Mouse (Mus musculus) gastrocnemius, adult 2 months (tissue): ENCODE data around the gene Pikfyve. TPM values are rescaled to one million over a fixed set of nuclear protein-coding genes. Genes with fewer than 3 reads are reported as not detected.

Experiments
- DNase-seq: peaks from one replicate; pipeline ENCODE4 v3.0.0; 2022
- H3K27ac ChIP-seq: fragments of 200-600 bp; 2 replicates; pipeline ENCODE4 v1.8.1; 2022; ENCODE audit warnings: mild to moderate bottlenecking
- H3K4me3 ChIP-seq: fragments of 200-600 bp; 2 replicates; pipeline ENCODE4 v1.8.1; 2022; ENCODE audit warnings: mild to moderate bottlenecking, moderate library complexity
- CTCF ChIP-seq: fragments of 200-600 bp; IDR thresholded peaks from 2 replicates; pipeline ENCODE4 v1.8.1; 2022; ENCODE audit warnings: antibody characterized with exemption, mild to moderate bottlenecking, moderate library complexity
- intact Hi-C: fragments of 180-260 bp; cut with DNase I; formaldehyde crosslinking; loops from one replicate; pipeline ENCODE4 v1.15.1; 2025
- long read RNA-seq, 2 experiments: library from polyadenylated mRNA; stranded (forward); transcript quantifications; one replicate each; pipeline ENCODE4 v2.0.0; 2021
- total RNA-seq, 2 experiments: library from RNA; stranded (reverse); gene quantifications; 2 replicates each; pipeline ENCODE4 v1.2.3; 2021

The Pikfyve gene
- 1 to 10 TPM; 7.8 to 8.6 TPM for total RNA-seq
- long read RNA-seq, experiment 1, result 0 reads
- long read RNA-seq, experiment 2, partial matches to known transcripts, result 1 of 2 reads
- long read RNA-seq, experiment 2, other reads (novel, unspliced or antisense), result 1 of 2 reads

- H3K4me3 ChIP-seq, result peak within 1 kb of the TSS; percentile 98
- DNase-seq, result peak; percentile 96
- TF ChIP-seq CTCF, result peak; percentile 37
- intact Hi-C loops, result loop anchor here (5.0 to 10.0 kb wide), 3 partner anchors 232 to 1848 kb away; partner anchors contain the start of genes Fzd5, Lancl1 and Plekhm3
- peak within 1 kb of the TSS; percentile 94 for H3K27ac ChIP-seq
These were observed at the start of gene Pikfyve, which contains the start of gene Idh1 for GRCm38 (mm10) chr1:65186287-65187073. TSS of gene Pikfyve (plus strand) at chr1:65186683. TSS of gene Idh1 (minus strand) at chr1:65186500.

GRCm38 (mm10) chr1:65137560-65137959 lies 48.9 kb upstream of the Pikfyve start:
- TF ChIP-seq CTCF, result no peak
- no peak overlapping the region for H3K4me3 ChIP-seq
- intact Hi-C loops, result no loop called here
- no peak for DNase-seq
- H3K27ac ChIP-seq, result no peak overlapping the region

GRCm38 (mm10) chr1:65144783-65145182 lies 41.7 kb upstream of the Pikfyve start:
- intact Hi-C loops, result no loop called here
- no peak for DNase-seq
- no peak for TF ChIP-seq CTCF
- no peak overlapping the region for H3K4me3 ChIP-seq
- no peak overlapping the region for H3K27ac ChIP-seq

- intact Hi-C loops, result no loop called here
- H3K4me3 ChIP-seq, result no peak overlapping the region
- no peak for DNase-seq
- TF ChIP-seq CTCF, result no peak
- no peak overlapping the region for H3K27ac ChIP-seq
These were observed 39.9 kb upstream of the Pikfyve start for GRCm38 (mm10) chr1:65146601-65147000.

GRCm38 (mm10) chr1:65147326-65147725 lies 39.2 kb upstream of the Pikfyve start:
- Histone ChIP-seq H3K27ac (no peak overlapping the region), H3K4me3 (no peak overlapping the region)
- intact Hi-C loops, result no loop called here
- DNase-seq, result no peak
- no peak for TF ChIP-seq CTCF

- intact Hi-C loops, result no loop called here
- Histone ChIP-seq H3K4me3 (no peak overlapping the region), H3K27ac (no peak overlapping the region)
- no peak for TF ChIP-seq CTCF
- no peak for DNase-seq
These were observed 38.5 kb upstream of the Pikfyve start for GRCm38 (mm10) chr1:65147971-65148370.

- DNase-seq, result no peak
- intact Hi-C loops, result no loop called here
- H3K4me3 ChIP-seq, result no peak overlapping the region
- no peak for TF ChIP-seq CTCF
- H3K27ac ChIP-seq, result no peak overlapping the region
These were observed 31.7 kb upstream of the Pikfyve start for GRCm38 (mm10) chr1:65154814-65155213.

GRCm38 (mm10) chr1:65156111-65156510 lies 30.4 kb upstream of the Pikfyve start:
- TF ChIP-seq CTCF, result no peak

GRCm38 (mm10) chr1:65162210-65162609 lies 24.3 kb upstream of the Pikfyve start:
- no peak for DNase-seq
- no peak overlapping the region for H3K27ac ChIP-seq
- no peak for TF ChIP-seq CTCF
- intact Hi-C loops, result no loop called here
- H3K4me3 ChIP-seq, result no peak overlapping the region

More at GRCm38 (mm10) chr1:65156111-65156510, 30.4 kb upstream of the Pikfyve start:
- H3K4me3 ChIP-seq, result no peak overlapping the region
- intact Hi-C loops, result no loop called here
- no peak overlapping the region for H3K27ac ChIP-seq
- DNase-seq, result no peak

- Histone ChIP-seq H3K27ac (no peak overlapping the region), H3K4me3 (no peak overlapping the region)
- no peak for DNase-seq
- no peak for TF ChIP-seq CTCF
- intact Hi-C loops, result no loop called here
These were observed 19.0 kb upstream of the Pikfyve start for GRCm38 (mm10) chr1:65167496-65167895.

GRCm38 (mm10) chr1:65169536-65169935 lies 16.9 kb upstream of the Pikfyve start:
- H3K4me3 ChIP-seq, result no peak overlapping the region
- H3K27ac ChIP-seq, result no peak overlapping the region
- TF ChIP-seq CTCF, result no peak
- intact Hi-C loops, result no loop called here
- no peak for DNase-seq

GRCm38 (mm10) chr1:65169947-65170346 lies 16.5 kb upstream of the Pikfyve start:
- intact Hi-C loops, result no loop called here
- no peak overlapping the region for H3K4me3 ChIP-seq
- no peak for TF ChIP-seq CTCF
- DNase-seq, result no peak
- no peak overlapping the region for H3K27ac ChIP-seq

GRCm38 (mm10) chr1:65171579-65171978 lies 14.9 kb upstream of the Pikfyve start:
- intact Hi-C loops, result no loop called here
- DNase-seq, result no peak
- Histone ChIP-seq H3K4me3 (no peak overlapping the region), H3K27ac (no peak overlapping the region)
- TF ChIP-seq CTCF, result no peak
